Mouse (Mus musculus): ENCODE measurements around the gene Fam149a.
"Not testable (repeated sequence)": the region's sequence is repeated elsewhere in the genome, so short reads cannot be mapped to it uniquely, and the experiment has no call there.

Gene Fam149a

GRCm38 (mm10) chr8:45341630-45342628, 40.2 kb downstream of the Fam149a start:
- ChIA-PET CTCF (no interaction called here), POLR2A (interaction anchor here in 1 of 4 experiments (0.6 kb wide), 1 partner anchor 37 kb away, joined by 3 read pairs; no protein-coding TSS in a partner anchor)

- POLR2A ChIA-PET = no interaction called here
- CTCF ChIA-PET = interaction anchor here (1.2 to 2.5 kb wide), 5 partner anchors 11 to 97 kb away, joined by 3 to 13 read pairs (median 8); no protein-coding TSS in a partner anchor
Observed at GRCm38 (mm10) chr8:45333493-45333892, 48.6 kb downstream of the Fam149a start.

GRCm38 (mm10) chr8:45332685-45333409, 49.2 kb downstream of the Fam149a start, which contains the start of gene Cyp4v3:
Gene Cyp4v3, minus strand, starts transcription at chr8:45333216.
- POLR2A ChIA-PET = no interaction called here
- CTCF ChIA-PET = interaction anchor here (1.2 to 2.5 kb wide), 5 partner anchors 12 to 96 kb away, joined by 3 to 13 read pairs (median 8); no protein-coding TSS in a partner anchor

- ChIA-PET CTCF (no interaction called here), POLR2A (no interaction called here)
Observed at GRCm38 (mm10) chr8:45330856-45331255, 51.2 kb downstream of the Fam149a start.

GRCm38 (mm10) chr8:45329206-45329980, 52.7 kb downstream of the Fam149a start:
- CTCF ChIA-PET = interaction anchor here in 1 of 4 experiments (1.2 kb wide), 1 partner anchor 16 kb away, joined by 3 read pairs; no protein-coding TSS in a partner anchor

GRCm38 (mm10) chr8:45327076-45327475, 55.0 kb downstream of the Fam149a start:
- CTCF ChIA-PET, POLR2A ChIA-PET: not testable (repeated sequence)

More at GRCm38 (mm10) chr8:45329206-45329980, 52.7 kb downstream of the Fam149a start:
- POLR2A ChIA-PET = interaction anchor here in 1 of 4 experiments (0.6 kb wide), 1 partner anchor 1502 kb away, joined by 3 read pairs; no protein-coding TSS in a partner anchor

GRCm38 (mm10) chr8:45324151-45324550, 57.9 kb downstream of the Fam149a start:
- CTCF ChIA-PET = no interaction called here
- POLR2A ChIA-PET = no interaction called here

- CTCF ChIA-PET = no interaction called here
Observed at GRCm38 (mm10) chr8:45321365-45321764, 60.7 kb downstream of the Fam149a start.

GRCm38 (mm10) chr8:45320930-45321329, 61.2 kb downstream of the Fam149a start:
- ChIA-PET CTCF (no interaction called here), POLR2A (no interaction called here)

More at GRCm38 (mm10) chr8:45321365-45321764, 60.7 kb downstream of the Fam149a start:
- POLR2A ChIA-PET = no interaction called here

- POLR2A ChIA-PET = no interaction called here
- CTCF ChIA-PET = no interaction called here
Observed at GRCm38 (mm10) chr8:45310967-45311366, 71.1 kb downstream of the Fam149a start.

- POLR2A ChIA-PET = interaction anchor here in 1 of 4 experiments (0.6 kb wide), 1 partner anchor 645 kb away, joined by 3 read pairs; no protein-coding TSS in a partner anchor
Observed at GRCm38 (mm10) chr8:45308366-45308765, 73.7 kb downstream of the Fam149a start, which contains the start of gene Gm45753. Gene Gm45753, minus strand, starts transcription at chr8:45308466.

GRCm38 (mm10) chr8:45305479-45305878, 76.6 kb downstream of the Fam149a start:
- CTCF ChIA-PET = no interaction called here

More at GRCm38 (mm10) chr8:45308366-45308765, 73.7 kb downstream of the Fam149a start, which contains the start of gene Gm45753:
- CTCF ChIA-PET = interaction anchor here in 1 of 4 experiments (0.5 kb wide), 1 partner anchor 150 kb away, joined by 3 read pairs; no protein-coding TSS in a partner anchor

GRCm38 (mm10) chr8:45304354-45304753, 77.7 kb downstream of the Fam149a start:
- ChIA-PET CTCF (no interaction called here), POLR2A (interaction anchor here in 1 of 4 experiments (0.6 kb wide), 1 partner anchor 38 kb away, joined by 3 read pairs; no protein-coding TSS in a partner anchor)

More at GRCm38 (mm10) chr8:45305479-45305878, 76.6 kb downstream of the Fam149a start:
- POLR2A ChIA-PET = no interaction called here

- CTCF ChIA-PET = no interaction called here
- POLR2A ChIA-PET = interaction anchor here in 1 of 4 experiments (0.7 kb wide), 2 partner anchors 13 to 285 kb away, joined by 3 read pairs; no protein-coding TSS in a partner anchor
Observed at GRCm38 (mm10) chr8:45302390-45302789, 79.7 kb downstream of the Fam149a start.

GRCm38 (mm10) chr8:45295276-45295675, 86.8 kb downstream of the Fam149a start:
- CTCF ChIA-PET = no interaction called here
- POLR2A ChIA-PET = no interaction called here

- CTCF ChIA-PET = no interaction called here
- POLR2A ChIA-PET = no interaction called here
Observed at GRCm38 (mm10) chr8:45294687-45295086, 87.4 kb downstream of the Fam149a start, which contains the start of gene Klkb1. Gene Klkb1, minus strand, starts transcription at chr8:45294859.

GRCm38 (mm10) chr8:45291790-45292189, 90.3 kb downstream of the Fam149a start:
- CTCF ChIA-PET = interaction anchor here in 1 of 4 experiments (1.1 kb wide), 1 partner anchor 53 kb away, joined by 3 read pairs; no protein-coding TSS in a partner anchor
- POLR2A ChIA-PET = no interaction called here
